13 mouse cellular contexts compared by ENCODE assay signal in the genomic region with DNA sequence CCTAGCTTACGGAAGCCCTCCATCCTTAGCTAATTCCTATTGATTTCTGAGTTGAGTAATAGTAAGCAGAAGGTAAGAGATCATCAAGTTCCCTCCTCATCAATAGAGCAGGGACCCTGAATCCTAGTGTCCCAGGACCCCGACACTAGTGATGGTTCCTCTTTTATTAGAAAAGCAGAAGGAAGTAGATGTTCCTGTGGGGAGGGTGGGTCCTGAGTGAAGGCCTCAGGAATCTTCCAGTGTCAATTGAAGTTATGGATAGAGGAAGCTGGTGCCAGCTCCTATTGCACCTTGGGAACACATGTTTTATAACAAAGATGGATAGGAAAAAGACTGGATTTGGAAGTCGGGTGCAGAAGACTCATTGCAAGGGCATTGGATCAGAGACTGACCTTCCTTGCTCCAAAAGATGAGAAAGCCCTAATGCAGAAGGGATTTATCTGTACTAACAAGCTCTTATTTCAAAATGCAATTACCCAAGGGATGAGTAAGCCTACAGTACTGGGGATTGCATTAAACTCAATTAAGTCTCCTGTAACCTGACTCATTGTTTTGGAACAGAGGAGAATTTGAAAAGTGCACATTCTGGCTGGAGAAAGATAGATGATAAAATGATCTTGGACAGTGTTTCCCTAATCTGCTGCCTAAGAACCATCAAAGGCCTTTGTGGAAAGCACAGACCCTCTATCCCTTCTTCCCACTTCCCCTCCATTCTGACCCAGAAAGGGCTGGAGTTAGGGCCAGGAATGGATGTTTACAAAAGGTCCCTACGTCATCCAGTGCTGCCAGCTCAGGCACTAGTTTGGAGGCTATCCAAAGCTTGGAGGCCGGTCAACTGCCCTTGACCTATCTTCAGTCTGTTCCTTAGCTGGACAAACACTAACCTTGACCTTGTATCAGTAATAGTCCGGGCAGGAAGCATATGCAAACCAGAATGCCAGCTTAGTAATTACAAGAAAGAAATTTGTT.
DNase-seq lines count a peak whose midpoint lies in the region; ATAC-seq and TF ChIP-seq lines count a peak whose summit lies in the region.
"Had no signal": no experiment of that assay in that cellular context is flagged by ENCODE, and none has a peak within 500 bp of the region (broad histone marks: within the 10 kb centered on the region; RNA-seq: fewer than 3 reads in every experiment).

No protein-coding gene starts in this region.

- no peak; the same call in 1 of the 2 replicates for ATAC-seq in heart, embryonic 12.5 days (ENCODE audit: insufficient number of reproducible peaks, low FRiP score)

- TF ChIP-seq CTCF in C2C12 (IDR thresholded peaks at IDR 0.05; ENCODE audit: control insufficient read depth, insufficient read depth, insufficient read length) = no peak
- no peak for TF ChIP-seq CTCF in lung, adult 2 months (IDR thresholded peaks at IDR 0.05; ENCODE audit: insufficient read depth, low read length)

- no peak overlapping the region for H3ac ChIP-seq in C2C12 (ENCODE audit: control insufficient read depth, insufficient read length, low read depth)

- no peaks in the 10 kb centered on the region for H3K79me3 ChIP-seq in C2C12 (ENCODE audit: low read depth)

- 64% methylated on average over 6 of the region's 6 CpGs for WGBS in heart, embryonic 12.5 days
- 47% methylated on average over 6 of the region's 6 CpGs for WGBS in lung, adult 2 months

- H3K4me1 ChIP-seq in heart, embryonic 12.5 days (replicated peaks) = peaks cover 5% of the 10 kb centered on the region; the same call in 1 of the 2 replicates
- peaks cover 3% of the 10 kb centered on the region for H3K4me1 ChIP-seq in lung, adult 2 months (ENCODE audit: control insufficient read depth, insufficient read depth, low read length)
- H3K4me1 ChIP-seq: midbrain, embryonic 10.5 days had no signal

- H3K27me3 ChIP-seq in heart, embryonic 12.5 days (replicated peaks) = no peaks in the 10 kb centered on the region
- no peaks in the 10 kb centered on the region for H3K27me3 ChIP-seq in C2C12 (ENCODE audit: control insufficient read depth, insufficient read depth, insufficient read length)
- H3K27me3 ChIP-seq: heart, embryonic 15.5 days; limb, embryonic 12.5 days had no signal

- H3K4me3 ChIP-seq in heart, embryonic 12.5 days = no peak overlapping the region
- H3K4me3 ChIP-seq in C2C12 (ENCODE audit: insufficient read depth, poor library complexity, severe bottlenecking) = no peak overlapping the region
- H3K4me3 ChIP-seq in lung, adult 2 months (replicated peaks; ENCODE audit: extremely low read depth, low read depth, low read length) = no peak overlapping the region
- H3K4me3 ChIP-seq: heart, embryonic 15.5 days; limb, embryonic 12.5 days; midbrain, embryonic 10.5 days had no signal

- no peaks in the 10 kb centered on the region for H3K9me3 ChIP-seq in heart, embryonic 12.5 days (replicated peaks)
- H3K9me3 ChIP-seq: heart, embryonic 15.5 days; limb, embryonic 12.5 days; midbrain, embryonic 10.5 days had no signal

- no peaks in the 10 kb centered on the region for H3K36me3 ChIP-seq in heart, embryonic 12.5 days
- H3K36me3 ChIP-seq in C2C12 (ENCODE audit: control insufficient read depth, insufficient read depth) = no peaks in the 10 kb centered on the region
- H3K36me3 ChIP-seq: heart, embryonic 15.5 days; limb, embryonic 12.5 days; midbrain, embryonic 10.5 days had no signal

- H3K79me2 ChIP-seq in C2C12 (ENCODE audit: control insufficient read depth, insufficient read depth) = no peaks in the 10 kb centered on the region

- no peak overlapping the region for H3K27ac ChIP-seq in heart, embryonic 12.5 days (ENCODE audit: poor library complexity, severe bottlenecking)
- H3K27ac ChIP-seq: heart, embryonic 15.5 days; kidney, postnatal 0 days; limb, embryonic 12.5 days; midbrain, embryonic 10.5 days had no signal

- H3K9ac ChIP-seq in heart, embryonic 12.5 days = no peak overlapping the region
- H3K9ac ChIP-seq: heart, embryonic 15.5 days; limb, embryonic 12.5 days had no signal

- no peak for TF ChIP-seq POLR2A in lung, adult 2 months (IDR thresholded peaks at IDR 0.05; ENCODE audit: borderline replicate concordance, extremely low read depth, low read depth, low read length)

- no peak overlapping the region for H3K4me2 ChIP-seq in heart, embryonic 12.5 days
- H3K4me2 ChIP-seq: heart, embryonic 15.5 days; limb, embryonic 12.5 days had no signal

- peak; percentile 42 for DNase-seq in heart, adult 8-10 months (ENCODE audit: low spot score)
- peak; percentile 42 for DNase-seq in brain, adult 2 months (ENCODE audit: low read depth, low spot score)
- peak; percentile 49 for DNase-seq in lung, adult 2 months
- no peak for DNase-seq in right cerebral cortex, postnatal 4 days
- no peak for DNase-seq in layer of hippocampus, postnatal 25 days (ENCODE audit: extremely low spot score in 1 of 2, low spot score in 1 of 2)
- no peak for DNase-seq in right cerebral cortex, adult 2 months (ENCODE audit: low spot score in 2 of 2)
- DNase-seq: cerebellum, adult 9-11 months had no signal

TF ChIP-seq in C2C12, 6 proteins besides CTCF, POLR2A, EP300 and RAD21:
- TF ChIP-seq CEBPB (IDR thresholded peaks at IDR 0.05; ENCODE audit: low read depth) (peak; percentile 42), MAX (IDR thresholded peaks at IDR 0.05) (no peak)

Comparison
In these comparisons a context has a peak if more than half of its experiments do, and no peak if none do; other contexts are left out.
1. DNase-seq: peak in heart, adult 8-10 months (single experiment), brain, adult 2 months (single experiment) and lung, adult 2 months (single experiment); none in right cerebral cortex, postnatal 4 days (single experiment), layer of hippocampus, postnatal 25 days (0 of 2) and right cerebral cortex, adult 2 months (0 of 2).